Mouse (Mus musculus): ENCODE results near the gene Aig1. TPM values are rescaled to one million over a fixed set of nuclear protein-coding genes. Genes with fewer than 3 reads are reported as not detected.

Gene Aig1
- polyA plus RNA-seq, 1 experiment from 2014 or later: 48.8 TPM

DNA sequence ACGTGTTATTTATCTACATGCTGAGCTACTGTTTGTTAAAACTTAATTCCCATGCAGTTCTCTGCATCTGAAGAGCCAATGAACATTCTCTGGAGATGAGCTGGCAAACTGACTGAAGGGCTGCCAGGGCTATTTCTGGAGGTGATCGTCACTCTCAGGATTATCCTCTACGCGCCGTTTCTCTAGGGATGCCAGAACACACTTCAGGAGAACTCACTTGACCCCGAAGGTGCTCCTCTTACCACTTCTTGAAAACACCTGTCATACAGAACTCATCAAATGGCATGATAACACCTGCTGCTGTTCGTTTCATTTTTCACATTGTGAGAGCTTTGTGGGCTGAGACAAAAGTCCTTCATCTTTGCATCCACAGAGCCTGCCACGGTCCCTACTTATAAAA, 25.9 kb downstream of the Aig1 start:
- H3K36me3 ChIP-seq: no peaks in the 10 kb centered on the region
- peaks cover 4% of the 10 kb centered on the region for H3K4me1 ChIP-seq
- H3K4me3 ChIP-seq: no peak overlapping the region
- H3K27me3 ChIP-seq (replicated peaks): no peaks in the 10 kb centered on the region
- ATAC-seq (ENCODE audit: low FRiP score, low read depth): no peak
- no peaks in the 10 kb centered on the region for H3K9me3 ChIP-seq
- H3K27ac ChIP-seq: no peak overlapping the region
- no peak overlapping the region for H3K9ac ChIP-seq
- H3K4me2 ChIP-seq (replicated peaks): no peak overlapping the region
- WGBS: 87% methylated on average over 8 of the region's 8 CpGs

DNA sequence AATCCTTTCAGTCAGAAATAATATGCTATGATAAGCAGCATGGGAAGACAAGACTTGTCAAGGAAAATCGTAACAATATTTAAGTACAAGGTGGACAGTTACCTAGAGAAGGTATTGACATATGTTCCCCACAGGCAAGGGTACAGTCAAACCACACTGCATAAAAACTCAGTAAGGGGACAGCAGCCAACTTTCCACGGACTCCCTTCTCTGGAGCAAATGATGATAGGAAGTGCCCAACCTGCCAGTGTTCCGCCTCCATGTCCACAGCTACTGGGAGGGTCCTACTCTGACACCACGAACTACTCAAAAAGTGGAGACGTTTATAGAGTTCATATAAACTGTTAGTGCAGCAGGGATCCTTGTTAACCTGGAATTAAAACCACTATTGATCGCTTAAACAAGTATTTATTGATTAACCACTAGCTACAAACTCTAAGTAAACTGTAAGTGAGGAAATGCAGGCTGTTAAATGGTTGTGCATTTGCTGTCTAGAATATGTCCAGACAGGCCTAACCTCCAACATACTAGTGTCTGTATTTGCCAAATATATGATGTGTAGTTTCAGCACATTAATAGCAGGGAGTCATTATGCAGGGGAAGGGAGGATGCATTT, 30.2 kb downstream of the Aig1 start:
- Histone ChIP-seq H3K27ac (no peak overlapping the region), H3K9me3 (no peaks in the 10 kb centered on the region), H3K4me2 (replicated peaks) (no peak overlapping the region), H3K27me3 (replicated peaks) (no peaks in the 10 kb centered on the region), H3K4me3 (no peak overlapping the region), H3K4me1 (peaks cover 8% of the 10 kb centered on the region), H3K9ac (no peak overlapping the region), H3K36me3 (no peaks in the 10 kb centered on the region)
- ATAC-seq (ENCODE audit: low FRiP score, low read depth): no peak
- WGBS: 85% methylated on average over 6 of the region's 6 CpGs

DNA sequence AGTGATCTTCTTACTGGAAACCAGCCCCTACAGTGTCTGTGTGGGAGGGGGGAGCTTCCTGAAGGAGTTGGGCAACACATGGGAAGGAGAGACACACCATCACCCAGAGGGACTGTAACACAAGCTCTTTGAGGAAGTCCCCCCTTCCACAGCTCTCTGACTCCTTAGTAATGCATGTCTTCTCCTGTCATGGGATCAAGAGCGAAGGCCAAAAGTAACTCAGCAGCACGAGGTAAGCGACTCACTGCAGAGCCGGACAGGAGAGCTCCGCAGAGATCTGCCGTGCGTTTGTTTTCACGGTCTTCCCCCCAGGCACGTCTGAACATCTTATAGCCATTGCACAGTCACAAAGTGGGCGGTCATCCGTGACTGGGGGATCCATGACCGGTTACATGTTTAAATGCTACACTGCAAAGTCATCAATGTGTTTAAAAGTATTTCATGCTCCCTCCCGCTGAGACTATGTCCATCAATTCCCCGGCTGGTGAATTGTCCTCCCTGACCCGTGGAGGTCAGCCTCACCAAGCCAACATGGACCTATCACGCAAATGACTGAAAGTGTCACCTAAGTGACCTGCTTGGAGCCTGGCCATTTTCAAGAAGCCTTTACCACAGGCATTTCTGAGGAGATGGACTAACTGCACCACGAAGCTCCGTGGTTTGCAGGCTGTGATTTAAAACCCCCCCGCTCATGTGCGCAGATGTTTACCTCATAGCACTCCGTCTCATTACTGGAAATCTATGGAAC, 30.9 kb downstream of the Aig1 start:
- Histone ChIP-seq H3K36me3 (no peaks in the 10 kb centered on the region), H3K4me3 (no peak overlapping the region), H3K4me2 (replicated peaks) (no peak overlapping the region), H3K9me3 (no peaks in the 10 kb centered on the region), H3K9ac (no peak overlapping the region), H3K4me1 (peaks cover 8% of the 10 kb centered on the region), H3K27ac (no peak overlapping the region), H3K27me3 (replicated peaks) (no peaks in the 10 kb centered on the region)
- ATAC-seq (ENCODE audit: low FRiP score, low read depth): no peak
- WGBS: 71% methylated on average over 21 of the region's 21 CpGs

DNA sequence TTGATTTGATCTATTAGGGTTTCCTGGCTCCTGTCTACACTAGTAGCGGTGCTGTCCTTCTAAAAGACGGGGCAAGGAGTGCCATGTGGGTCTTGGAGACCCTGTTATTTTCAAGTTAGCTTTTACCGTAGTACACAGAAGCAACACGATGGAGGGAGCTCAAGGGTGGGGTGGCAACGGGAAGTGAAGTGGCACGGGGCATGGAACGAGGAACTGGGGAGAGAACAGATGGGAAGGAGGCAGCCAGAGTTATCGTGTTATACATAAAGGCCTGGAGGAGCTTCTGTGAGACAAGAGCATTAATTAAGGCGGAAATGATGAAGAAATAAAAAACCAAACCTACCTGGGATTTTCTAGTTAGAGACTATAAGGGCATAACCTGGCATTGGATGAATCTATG, 31.8 kb downstream of the Aig1 start:
- Histone ChIP-seq H3K4me2 (replicated peaks) (no peak overlapping the region), H3K27me3 (replicated peaks) (no peaks in the 10 kb centered on the region), H3K9me3 (no peaks in the 10 kb centered on the region), H3K4me1 (peaks cover 8% of the 10 kb centered on the region), H3K9ac (no peak overlapping the region), H3K36me3 (no peaks in the 10 kb centered on the region), H3K27ac (no peak overlapping the region), H3K4me3 (no peak overlapping the region)
- no peak for ATAC-seq (ENCODE audit: low FRiP score, low read depth)
- WGBS: 90% methylated on average over 9 of the region's 9 CpGs

DNA sequence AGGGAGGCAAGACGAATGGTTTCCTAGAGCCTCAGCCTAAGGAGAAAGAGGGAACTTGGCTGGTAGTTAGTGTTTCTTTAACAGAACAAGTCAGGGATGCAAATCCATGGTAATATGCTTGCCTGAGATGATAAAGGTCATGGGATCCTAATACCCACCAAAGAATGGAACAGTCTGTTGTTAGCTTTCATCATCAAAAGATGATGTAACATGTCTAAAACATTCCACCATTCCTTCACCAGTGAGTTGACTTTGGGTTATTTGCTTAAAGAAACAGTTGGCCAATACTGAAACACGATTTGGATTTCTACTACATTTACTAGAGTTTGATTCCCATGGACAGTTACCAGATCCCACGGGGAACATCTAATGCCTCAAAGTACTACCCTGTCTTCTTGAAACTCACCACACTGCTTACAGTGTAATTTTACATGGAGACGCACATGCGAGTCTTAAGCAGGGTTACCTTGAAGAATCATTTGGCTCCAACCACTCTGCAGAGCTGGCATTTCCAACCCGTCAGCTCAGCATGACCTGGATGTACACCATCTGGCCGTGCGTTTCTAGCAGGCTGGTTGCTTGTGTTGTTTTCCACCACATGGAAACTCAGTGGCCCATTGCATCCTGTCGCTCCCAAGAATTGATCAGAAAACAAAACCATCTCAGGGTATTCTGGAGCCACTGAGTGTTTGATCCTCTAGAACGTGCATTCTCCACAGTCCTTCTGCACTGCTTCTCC, 32.9 kb downstream of the Aig1 start:
- Histone ChIP-seq H3K27ac (no peak overlapping the region), H3K4me1 (peaks cover 8% of the 10 kb centered on the region), H3K36me3 (no peaks in the 10 kb centered on the region), H3K4me2 (replicated peaks) (no peak overlapping the region), H3K4me3 (no peak overlapping the region), H3K9me3 (no peaks in the 10 kb centered on the region), H3K9ac (no peak overlapping the region), H3K27me3 (replicated peaks) (no peaks in the 10 kb centered on the region)
- 88% methylated on average over 10 of the region's 10 CpGs for WGBS
- no peak for ATAC-seq (ENCODE audit: low FRiP score, low read depth)

DNA sequence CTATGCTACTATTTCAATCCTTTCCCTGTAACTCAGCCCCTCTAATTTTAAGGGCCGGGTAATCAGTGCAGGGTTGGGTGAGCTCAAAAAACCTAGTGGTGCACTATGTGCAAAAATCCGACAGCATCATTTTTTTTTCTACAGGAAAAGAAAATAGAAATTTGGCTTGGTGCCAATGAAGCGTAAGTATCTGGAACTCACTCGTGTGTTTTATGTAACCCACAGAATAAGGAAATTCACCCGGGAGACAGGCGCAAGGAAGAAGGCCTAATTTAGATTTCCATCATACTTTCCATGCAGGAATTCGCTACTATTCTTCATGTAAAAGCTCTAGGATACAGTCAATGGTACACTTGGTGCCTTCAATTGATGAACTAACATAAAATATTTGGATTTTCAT, 34.7 kb downstream of the Aig1 start:
- no peak for ATAC-seq (ENCODE audit: low FRiP score, low read depth)
- 87% methylated on average over 7 of the region's 7 CpGs for WGBS
- H3K36me3 ChIP-seq: no peaks in the 10 kb centered on the region

DNA sequence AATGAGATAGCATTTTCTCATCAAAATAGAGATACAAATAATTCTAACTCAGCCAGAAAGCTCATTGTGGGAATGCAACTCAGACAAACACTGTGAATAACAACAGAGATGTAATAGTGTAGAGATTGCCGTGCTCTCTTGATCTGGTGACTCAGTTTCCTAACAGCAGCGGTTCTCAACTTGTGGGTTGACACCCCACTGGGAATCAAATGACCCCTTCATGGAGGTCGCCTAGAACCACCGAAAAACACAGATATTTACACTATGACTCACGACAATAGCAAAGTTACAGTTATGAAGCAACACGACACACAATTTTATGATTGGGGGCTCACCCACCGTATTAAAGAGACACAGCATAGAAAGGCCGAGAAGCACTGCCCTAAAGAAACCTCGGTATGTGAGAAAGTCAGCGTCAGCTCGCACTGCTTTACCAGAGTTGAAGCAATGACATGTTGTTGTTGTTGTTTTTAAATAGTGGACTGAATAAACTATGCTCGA, 35.7 kb downstream of the Aig1 start:
- no peak overlapping the region for H3K27ac ChIP-seq
- H3K4me2 ChIP-seq (replicated peaks): no peak overlapping the region
- ATAC-seq (ENCODE audit: low FRiP score, low read depth): no peak
- 0 out of 2 replicates have a peak, but pooled peaks cover 7% of the 10 kb centered on the region for H3K36me3 ChIP-seq
- no peaks in the 10 kb centered on the region for H3K27me3 ChIP-seq (replicated peaks)
- no peak overlapping the region for H3K4me3 ChIP-seq
- 88% methylated on average over 12 of the region's 12 CpGs for WGBS
- no peak overlapping the region for H3K9ac ChIP-seq
- H3K9me3 ChIP-seq: no peaks in the 10 kb centered on the region
- H3K4me1 ChIP-seq: peaks cover 7% of the 10 kb centered on the region

More for the DNA sequence above, 34.7 kb downstream of the Aig1 start:
- no peaks in the 10 kb centered on the region for H3K27me3 ChIP-seq (replicated peaks)
- H3K4me1 ChIP-seq: peaks cover 8% of the 10 kb centered on the region
- H3K27ac ChIP-seq: no peak overlapping the region
- no peak overlapping the region for H3K4me3 ChIP-seq
- H3K4me2 ChIP-seq (replicated peaks): no peak overlapping the region
- H3K9me3 ChIP-seq: no peaks in the 10 kb centered on the region
- H3K9ac ChIP-seq: no peak overlapping the region

DNA sequence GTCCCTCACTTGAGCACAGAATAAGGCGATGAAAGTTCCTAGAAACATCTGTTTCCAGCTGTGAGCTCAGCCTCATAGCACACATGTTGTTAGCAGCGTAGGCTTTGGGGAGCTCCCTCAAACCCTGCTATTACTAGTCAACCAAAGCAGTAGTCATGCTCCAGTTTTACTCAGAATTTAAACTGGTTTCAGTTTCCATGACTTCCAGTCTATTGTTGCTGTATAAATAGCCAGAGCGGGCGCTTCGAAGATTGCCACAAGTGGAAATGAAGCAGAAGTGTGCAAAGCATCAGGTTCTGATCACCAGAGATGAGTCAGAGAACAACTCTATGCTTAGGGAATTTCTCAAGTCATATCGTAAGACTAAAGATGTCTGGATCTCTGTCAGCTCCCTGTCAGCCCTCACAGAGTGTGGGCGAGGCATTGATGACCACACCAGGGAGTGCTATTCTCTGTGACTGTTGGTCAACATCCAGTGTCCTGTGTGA, 36.2 kb downstream of the Aig1 start:
- WGBS: 86% methylated on average over 7 of the region's 7 CpGs
- H3K27me3 ChIP-seq (replicated peaks): no peaks in the 10 kb centered on the region
- peaks cover 7% of the 10 kb centered on the region; the same call in 1 of the 2 replicates for H3K36me3 ChIP-seq
- no peak overlapping the region for H3K4me3 ChIP-seq
- peaks cover 1% of the 10 kb centered on the region; the same call in 1 of the 2 replicates for H3K4me1 ChIP-seq
- no peak overlapping the region for H3K4me2 ChIP-seq (replicated peaks)
- H3K9me3 ChIP-seq: no peaks in the 10 kb centered on the region
- no peak for ATAC-seq (ENCODE audit: low FRiP score, low read depth)
- no peak overlapping the region for H3K9ac ChIP-seq
- no peak overlapping the region for H3K27ac ChIP-seq

DNA sequence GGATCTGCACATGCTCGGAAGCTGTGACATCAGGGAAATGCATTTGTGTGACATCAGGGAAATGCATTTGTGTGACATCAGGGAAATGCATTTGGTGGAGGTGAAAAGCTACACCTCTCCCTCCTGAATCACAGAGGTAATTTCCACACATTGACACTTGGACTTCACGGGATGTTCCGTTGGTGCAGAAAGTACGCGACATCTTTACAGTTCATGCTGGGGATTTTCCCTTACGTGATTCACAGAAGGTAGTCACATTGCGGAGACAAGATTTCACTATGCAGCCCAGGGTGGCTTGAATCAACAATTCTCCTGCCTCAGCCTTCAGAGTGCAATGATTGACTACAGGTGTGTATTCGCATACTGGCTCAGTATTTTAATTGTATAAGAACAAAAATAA, 41.6 kb downstream of the Aig1 start:
- H3K27me3 ChIP-seq (replicated peaks): no peaks in the 10 kb centered on the region
- no peak for ATAC-seq (ENCODE audit: low FRiP score, low read depth)
- WGBS: 89% methylated on average over 8 of the region's 8 CpGs
- H3K9me3 ChIP-seq: no peaks in the 10 kb centered on the region
- no peaks in the 10 kb centered on the region for H3K4me1 ChIP-seq
- no peak overlapping the region for H3K27ac ChIP-seq
- H3K9ac ChIP-seq: no peak overlapping the region
- no peak overlapping the region for H3K4me3 ChIP-seq
- H3K4me2 ChIP-seq (replicated peaks): no peak overlapping the region
- H3K36me3 ChIP-seq: peaks cover 9% of the 10 kb centered on the region; the same call in 1 of the 2 replicates

DNA sequence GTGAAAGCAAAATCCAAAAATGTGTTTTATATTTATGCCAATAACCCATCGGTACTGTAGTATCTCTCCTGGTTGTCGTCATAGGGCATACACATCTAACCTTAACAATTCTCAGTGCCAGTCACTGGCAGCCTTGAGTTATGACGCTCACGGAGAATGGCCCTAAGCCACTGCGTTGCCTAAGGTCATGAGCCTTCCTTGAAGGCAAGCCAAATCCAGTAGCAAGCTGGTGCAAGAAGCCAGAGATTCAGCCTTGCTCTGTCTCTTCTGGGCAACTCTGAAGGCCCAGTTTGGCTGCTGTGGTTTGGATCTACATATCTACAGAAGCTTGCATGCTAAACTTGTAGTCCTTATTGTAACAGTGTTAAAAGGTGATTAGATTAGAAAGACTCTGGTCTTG, 55.2 kb downstream of the Aig1 start:
- ATAC-seq (ENCODE audit: low FRiP score, low read depth): no peak
- Histone ChIP-seq H3K4me1 (no peaks in the 10 kb centered on the region), H3K27me3 (replicated peaks) (no peaks in the 10 kb centered on the region), H3K36me3 (no peaks in the 10 kb centered on the region), H3K4me3 (no peak overlapping the region), H3K4me2 (replicated peaks) (no peak overlapping the region), H3K9me3 (no peaks in the 10 kb centered on the region), H3K27ac (no peak overlapping the region), H3K9ac (no peak overlapping the region)
- 92% methylated on average over 5 of the region's 5 CpGs for WGBS

DNA sequence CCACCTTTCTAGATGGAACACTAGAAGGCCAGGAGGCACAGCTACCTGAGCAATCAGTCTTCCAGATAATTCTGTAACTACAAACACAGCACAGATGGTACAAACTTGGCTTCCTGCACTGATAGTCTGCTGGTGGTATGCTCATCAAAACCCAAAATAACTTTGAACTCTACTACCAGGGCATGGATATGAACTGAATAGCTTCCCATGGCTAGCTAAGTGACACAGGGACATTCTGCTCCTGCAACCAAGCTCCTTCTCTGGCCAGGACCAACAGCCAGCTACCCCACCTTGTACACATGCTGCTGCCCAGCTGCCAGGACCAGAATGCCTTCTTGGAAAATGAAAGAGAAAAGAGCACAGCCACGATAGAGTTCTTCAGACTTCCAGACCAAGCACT, 60.5 kb downstream of the Aig1 start:
- Histone ChIP-seq H3K4me3 (no peak overlapping the region), H3K4me2 (replicated peaks) (no peak overlapping the region), H3K4me1 (no peaks in the 10 kb centered on the region), H3K9ac (no peak overlapping the region), H3K9me3 (no peaks in the 10 kb centered on the region), H3K36me3 (no peaks in the 10 kb centered on the region), H3K27me3 (replicated peaks) (no peaks in the 10 kb centered on the region), H3K27ac (no peak overlapping the region)
- no peak for ATAC-seq (ENCODE audit: low FRiP score, low read depth)
- 84% methylated on average over 1 of the region's 1 CpGs for WGBS

DNA sequence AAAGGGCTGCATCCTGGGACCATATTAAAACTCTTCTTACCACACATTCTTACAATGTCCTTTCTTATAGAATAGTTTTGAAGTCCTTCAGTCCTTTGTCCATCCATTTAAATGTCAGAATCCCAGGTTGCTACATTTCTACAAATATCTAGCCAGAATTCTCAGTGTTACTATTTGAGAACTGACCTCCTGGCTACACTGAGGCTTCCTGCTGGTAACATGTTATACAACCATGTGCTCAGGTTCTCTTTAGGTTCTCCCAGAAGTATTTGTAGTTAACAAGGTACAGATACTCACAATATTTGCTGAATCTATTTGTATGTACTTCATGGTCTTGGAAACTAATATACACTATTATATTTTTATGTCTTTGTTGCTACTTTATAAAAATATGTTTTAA, 62.0 kb downstream of the Aig1 start:
- H3K9me3 ChIP-seq: no peaks in the 10 kb centered on the region
- no peaks in the 10 kb centered on the region for H3K4me1 ChIP-seq
- no peak overlapping the region for H3K4me3 ChIP-seq
- H3K27me3 ChIP-seq (replicated peaks): no peaks in the 10 kb centered on the region
- no peak overlapping the region for H3K27ac ChIP-seq
- no peak overlapping the region for H3K9ac ChIP-seq
- ATAC-seq (ENCODE audit: low FRiP score, low read depth): no peak
- H3K36me3 ChIP-seq: no peaks in the 10 kb centered on the region
- H3K4me2 ChIP-seq (replicated peaks): no peak overlapping the region
